Mouse (Mus musculus) bone marrow, adult 2 months (tissue): ENCODE data around the gene Gm49403. TPM values are rescaled to one million over a fixed set of nuclear protein-coding genes. Genes with fewer than 3 reads are reported as not detected.

Experiments
- H3K27ac ChIP-seq: fragments of 200-500 bp; 2 replicates; pipeline ENCODE4 v1.5.1; 2012; ENCODE audit warnings: low read depth, mild to moderate bottlenecking, control low read depth, inconsistent platforms, low read length; ENCODE audit not compliant: control insufficient read depth, poor library complexity, insufficient read depth
- H3K4me1 ChIP-seq: fragments of 200-500 bp; 2 replicates; pipeline ENCODE4 v1.6.1; 2011; ENCODE audit warnings: low read length; ENCODE audit not compliant: control insufficient read depth, insufficient read depth
- H3K4me3 ChIP-seq: fragments of 200-500 bp; replicated peaks from 2 replicates; pipeline ENCODE3; 2011; ENCODE audit warnings: mild to moderate bottlenecking, low read depth, low read length, control low read depth; ENCODE audit not compliant: control insufficient read depth
- CTCF ChIP-seq: fragments of 200-500 bp; IDR thresholded peaks from 2 replicates; pipeline ENCODE4 v1.5.1; 2011; ENCODE audit warnings: low read length, control low read depth; ENCODE audit not compliant: control insufficient read depth, insufficient read depth
- POLR2A ChIP-seq: fragments of 200-500 bp; IDR thresholded peaks from 2 replicates; pipeline ENCODE4 v1.6.1; 2011; ENCODE audit warnings: low read depth, mild to moderate bottlenecking, control low read depth, low read length, borderline replicate concordance; ENCODE audit not compliant: control insufficient read depth
- whole genome bisulfite sequencing: fragments of 180-500 bp; shearing (Covaris S2); methylation state at CpG from one replicate; pipeline ENCODE4 v1.1.7; 2018; 5-methylcytosine and 5-hydroxymethylcytosine counted together
- polyA plus RNA-seq: library from polyadenylated mRNA; stranded (reverse); fragments of >200 nt; gene quantifications from 2 replicates; pipeline ENCODE4 v1.2.4, GENCODE M21; 2011; ENCODE audit warnings: low replicate concordance; ENCODE audit not compliant: missing spikeins, insufficient read depth, insufficient read length

Gene Gm49403
- polyA plus RNA-seq, 1 experiment, result not detected

DNA sequence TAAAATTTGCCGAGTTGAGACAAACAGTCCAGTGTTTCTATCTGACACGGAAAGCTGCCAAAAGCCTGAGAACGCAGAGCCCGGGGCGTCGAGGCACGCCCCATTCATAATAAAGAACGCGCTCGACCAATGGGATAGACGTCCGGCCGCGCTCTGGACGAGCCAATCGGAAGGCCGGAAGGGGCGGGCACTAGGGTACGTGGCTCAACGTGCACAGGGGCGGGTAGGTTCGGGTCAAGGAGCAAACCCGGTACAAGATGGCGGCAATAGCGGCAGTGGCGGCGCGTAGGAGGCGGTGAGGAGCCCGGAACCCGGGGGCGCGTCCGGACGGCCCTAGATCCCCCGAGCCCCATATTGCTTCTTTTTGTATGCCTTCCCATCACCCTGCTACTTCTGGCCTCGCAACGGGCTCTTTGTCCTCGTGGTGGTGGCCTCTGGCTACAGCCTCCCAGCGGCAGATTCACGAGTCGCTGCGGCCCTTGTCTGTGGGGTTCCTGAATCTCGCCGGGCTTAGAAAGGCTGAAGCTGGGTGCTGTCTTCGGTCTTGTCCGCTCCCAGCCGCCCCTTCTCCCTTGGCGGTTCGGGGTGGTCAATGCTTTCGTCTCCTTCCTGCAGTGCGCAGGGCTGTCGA is 14.2 kb downstream of the Gm49403 start, which contains the start of gene Ganab:
TSS of gene Ganab (plus strand) at position 207 of the 631 bp plus-strand sequence.
- TF ChIP-seq POLR2A (peak; percentile 91), CTCF (no peak)
- under 1% methylated on average over 53 of the region's 53 CpGs for whole genome bisulfite sequencing
- Histone ChIP-seq H3K27ac (peak within 1 kb of the TSS; percentile 75), H3K4me1 (peaks cover 4% of the 10 kb centered on the region; the same call in 1 of the 2 replicates), H3K4me3 (peak within 1 kb of the TSS; percentile 76)

DNA sequence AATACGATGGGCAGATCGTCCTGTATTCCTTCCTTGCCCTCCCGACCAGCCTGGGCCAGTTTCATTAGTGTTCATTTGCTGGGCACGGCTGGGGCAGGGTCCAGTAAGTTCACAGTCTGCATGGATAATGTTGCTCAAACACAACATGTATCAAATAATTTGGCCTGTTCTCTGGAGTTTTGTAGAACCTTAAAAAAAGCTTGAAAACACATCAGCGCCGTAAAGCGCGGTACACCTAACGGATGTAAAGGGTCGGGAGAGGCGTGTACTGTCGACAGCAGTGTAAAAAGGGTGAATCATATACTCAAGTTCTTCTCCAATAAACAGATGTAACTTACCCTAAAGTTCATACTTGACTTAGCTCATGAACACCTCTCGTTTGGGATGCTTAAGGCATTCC is 14.8 kb downstream of the Gm49403 start:
- peak overlapping the region; percentile 76 for H3K4me3 ChIP-seq
- peak overlapping the region; percentile 71 for H3K27ac ChIP-seq
- TF ChIP-seq POLR2A, result no peak
- TF ChIP-seq CTCF, result no peak
- WGBS, result 2% methylated on average over 13 of the region's 13 CpGs
- H3K4me1 ChIP-seq, result peaks cover 4% of the 10 kb centered on the region; the same call in 1 of the 2 replicates

DNA sequence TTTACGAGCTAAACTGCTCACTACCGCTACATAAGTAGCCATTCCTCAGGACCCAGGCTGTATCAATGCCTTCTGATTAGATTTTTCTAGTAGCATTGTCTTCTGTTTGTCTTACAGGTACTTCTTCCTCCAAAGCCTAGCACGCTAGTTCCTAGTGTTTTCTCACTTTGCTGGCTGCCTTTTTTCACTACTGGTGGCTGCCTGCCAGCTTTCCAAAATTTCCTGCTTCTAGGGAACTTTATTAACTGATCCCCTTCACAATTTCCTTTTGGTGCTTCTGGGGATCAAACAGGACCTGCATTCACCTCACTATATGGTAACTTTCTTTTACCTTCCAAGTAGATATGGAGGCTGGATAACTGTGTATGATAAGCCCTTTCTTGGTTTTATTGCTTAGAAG is 15.3 kb downstream of the Gm49403 start:
- peaks cover 4% of the 10 kb centered on the region; the same call in 1 of the 2 replicates for H3K4me1 ChIP-seq

DNA sequence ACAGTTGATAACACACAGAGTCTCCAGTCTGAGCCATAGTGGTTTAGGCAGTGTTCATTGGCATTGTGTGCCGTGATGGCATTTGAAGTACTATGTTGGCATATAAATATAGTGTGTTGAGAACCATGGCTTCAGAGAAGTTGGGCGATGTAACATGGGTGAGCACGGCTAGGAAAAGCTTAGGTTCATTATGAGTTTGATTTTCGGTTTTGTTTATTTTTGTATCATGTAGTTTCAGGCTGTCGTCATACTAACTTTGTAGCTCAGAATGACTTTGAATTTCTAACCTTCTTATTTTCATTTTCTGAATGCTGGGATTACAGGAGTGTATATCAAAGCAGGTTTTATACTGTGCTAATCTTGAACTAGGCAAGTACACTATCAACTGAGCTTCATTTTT is 19.7 kb downstream of the Gm49403 start:
- TF ChIP-seq POLR2A, result no peak
- no peak for TF ChIP-seq CTCF
- no peak overlapping the region for H3K27ac ChIP-seq
- H3K4me3 ChIP-seq, result no peak overlapping the region
- 90% methylated on average over 5 of the region's 5 CpGs for WGBS
- peaks cover 1% of the 10 kb centered on the region; the same call in 1 of the 2 replicates for H3K4me1 ChIP-seq

More for the DNA sequence above, 15.3 kb downstream of the Gm49403 start:
- WGBS, result 47% methylated on average over 3 of the region's 3 CpGs
- TF ChIP-seq CTCF, result no peak
- no peak for TF ChIP-seq POLR2A
- Histone ChIP-seq H3K27ac (no peak overlapping the region), H3K4me3 (no peak overlapping the region)

DNA sequence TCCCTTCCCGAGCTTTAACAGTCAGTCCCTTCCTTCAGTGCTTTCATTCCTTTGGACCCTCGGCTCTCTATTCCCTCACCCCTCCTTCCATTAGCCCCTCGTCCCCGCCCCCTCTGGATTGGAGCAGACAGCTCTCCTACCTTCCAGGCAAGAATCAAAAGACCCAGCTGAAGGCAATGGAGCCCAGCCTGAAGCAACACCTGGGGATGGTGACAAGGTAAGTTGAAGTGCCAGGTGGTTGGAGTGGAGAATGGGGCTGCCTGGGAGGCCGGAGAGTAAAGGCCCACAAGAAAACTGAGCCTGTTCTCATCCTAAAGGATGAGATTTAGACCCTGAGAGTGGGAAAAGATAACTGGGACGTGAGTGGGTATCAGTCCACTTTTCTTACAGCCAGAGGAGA is 24.8 kb downstream of the Gm49403 start:
- H3K4me3 ChIP-seq, result no peak overlapping the region
- WGBS, result 91% methylated on average over 6 of the region's 6 CpGs
- no peak for TF ChIP-seq CTCF
- TF ChIP-seq POLR2A, result no peak
- no peaks in the 10 kb centered on the region for H3K4me1 ChIP-seq
- no peak overlapping the region for H3K27ac ChIP-seq

DNA sequence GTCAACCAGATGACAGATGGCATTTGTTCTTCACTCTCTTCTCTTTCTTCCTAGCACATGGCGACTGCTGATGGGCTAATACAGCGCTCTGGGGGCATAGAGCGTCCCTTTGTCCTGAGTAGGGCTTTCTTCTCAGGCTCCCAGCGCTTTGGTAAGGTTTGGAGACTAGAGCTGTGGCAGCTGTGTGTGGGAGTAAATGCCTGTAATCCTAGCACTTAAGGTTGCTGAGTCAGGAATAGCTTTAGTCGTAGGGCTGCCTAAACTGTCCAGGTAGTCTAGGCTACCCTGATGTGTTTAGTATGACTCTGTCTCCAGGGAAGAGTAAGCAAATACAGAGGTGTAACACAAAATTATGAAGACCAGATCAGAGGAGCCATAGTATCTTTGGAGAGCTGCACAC is 28.1 kb downstream of the Gm49403 start:
- TF ChIP-seq CTCF (no peak), POLR2A (no peak)
- no peak overlapping the region for H3K27ac ChIP-seq
- WGBS, result 92% methylated on average over 5 of the region's 5 CpGs
- H3K4me3 ChIP-seq, result no peak overlapping the region
- no peaks in the 10 kb centered on the region for H3K4me1 ChIP-seq

DNA sequence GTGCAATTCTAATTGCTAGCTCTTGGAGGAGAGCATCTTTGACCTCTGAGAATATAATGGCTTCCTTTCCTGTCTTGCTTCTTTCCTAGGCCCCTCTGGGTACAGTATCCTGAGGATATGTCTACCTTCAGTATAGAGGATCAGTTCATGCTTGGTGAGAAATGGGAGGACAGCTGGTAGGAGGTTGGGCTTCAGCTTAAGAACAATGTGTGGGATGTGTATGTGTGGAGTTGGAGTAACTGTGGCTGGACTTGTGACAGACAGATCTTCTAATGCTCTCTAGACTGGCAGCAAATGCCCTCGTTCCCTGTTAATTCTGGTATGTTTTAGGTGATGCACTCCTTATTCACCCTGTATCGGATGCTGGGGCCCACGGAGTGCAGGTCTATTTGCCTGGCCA is 30.5 kb downstream of the Gm49403 start:
- Histone ChIP-seq H3K4me3 (no peak overlapping the region), H3K27ac (no peak overlapping the region), H3K4me1 (no peaks in the 10 kb centered on the region)
- WGBS, result 94% methylated on average over 3 of the region's 3 CpGs
- TF ChIP-seq POLR2A, result no peak
- no peak for TF ChIP-seq CTCF

DNA sequence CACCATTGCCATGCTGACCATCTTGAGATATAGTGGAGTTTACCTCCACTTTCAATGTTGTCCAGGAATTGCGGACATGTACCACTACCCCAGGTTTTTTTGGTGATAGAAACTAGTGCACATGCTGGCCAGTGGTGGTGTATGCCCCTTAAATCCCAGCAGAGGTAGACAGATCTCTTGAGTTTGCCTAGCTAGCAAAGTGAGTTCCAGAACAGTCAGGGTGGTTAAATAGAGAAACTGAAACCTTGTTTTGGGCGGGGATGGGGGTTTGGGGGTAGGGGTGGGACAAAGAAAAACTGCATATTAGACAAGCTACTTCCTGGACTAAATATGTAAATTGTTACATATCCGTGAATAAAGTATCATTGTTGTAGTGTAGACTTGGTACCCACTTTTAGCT is 35.3 kb downstream of the Gm49403 start:
- H3K4me1 ChIP-seq, result peaks cover 3% of the 10 kb centered on the region; the same call in 1 of the 2 replicates

More for the DNA sequence above, 35.3 kb downstream of the Gm49403 start:
- TF ChIP-seq CTCF, result no peak
- no peak for TF ChIP-seq POLR2A
- Histone ChIP-seq H3K4me3 (no peak overlapping the region), H3K27ac (no peak overlapping the region)
- 52% methylated on average over 3 of the region's 3 CpGs for WGBS
